Mouse (Mus musculus): ENCODE measurements at regions not wholly inside any gene's neighbourhood (a gene's known extent, or its start where the extent isn't known, plus 50 kb on each side); places are given as distances from the start of the nearest gene placed in this dataset.

DNA sequence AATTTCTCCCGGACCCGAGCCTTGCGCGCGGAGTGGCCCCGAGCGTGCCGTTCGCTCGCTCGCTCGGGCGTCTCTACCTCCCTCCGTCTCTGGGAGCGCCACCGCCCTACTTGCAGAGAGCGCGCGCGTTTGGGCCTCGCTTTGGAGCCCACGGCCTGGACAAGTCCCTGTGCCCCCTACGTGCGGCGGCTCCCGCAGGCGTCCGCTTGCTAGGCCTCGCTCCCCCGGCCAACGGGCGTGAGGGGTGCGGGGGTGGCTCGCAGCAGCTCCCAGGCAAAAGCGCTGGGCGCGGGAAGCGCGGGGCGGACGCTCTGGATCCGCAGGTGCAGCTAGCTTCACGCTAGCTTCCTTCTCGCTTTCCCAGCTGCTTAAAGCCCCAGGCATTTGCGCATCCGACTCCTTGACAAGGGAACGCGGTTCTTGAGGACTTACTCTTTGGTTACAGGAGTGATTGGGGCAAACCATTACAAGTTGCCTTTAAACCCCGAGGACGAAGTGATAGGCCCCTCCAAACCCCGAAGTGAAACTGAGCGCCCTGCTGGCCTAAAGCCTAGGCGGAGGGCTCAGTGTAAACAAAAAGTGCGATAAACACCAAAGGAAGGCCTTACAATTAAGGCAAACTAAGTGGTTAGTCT is 75.6 kb downstream of the Kcnrg start:
- H3K4me3 ChIP-seq (ENCODE audit: low read depth, low read length) = peak overlapping the region; percentile 84
- H3K27me3 ChIP-seq (ENCODE audit: insufficient read depth, low read length) = no peaks in the 10 kb centered on the region
- no peaks in the 10 kb centered on the region for H3K9me3 ChIP-seq (replicated peaks)
- no peak for ATAC-seq (ENCODE audit: extremely low read depth, insufficient number of reproducible peaks, low FRiP score, poor library complexity, severe bottlenecking)
- H3K36me3 ChIP-seq (replicated peaks) = peaks cover 13% of the 10 kb centered on the region
- H3K4me1 ChIP-seq (ENCODE audit: insufficient read depth, low read depth, low read length) = peaks cover 69% of the 10 kb centered on the region
- DNase-seq (ENCODE audit: low spot score) = no peak
- TF ChIP-seq TAL1 (conservative IDR thresholded peaks at IDR 0.05; ENCODE audit: low read depth, low read length) (no peak), CTCF (IDR thresholded peaks at IDR 0.05; ENCODE audit: low read depth, low read length) (no peak), POLR2AphosphoS5 (IDR thresholded peaks at IDR 0.05; ENCODE audit: insufficient replicate concordance, low read depth, low read length) (no peak), GATA1 (IDR thresholded peaks at IDR 0.05; ENCODE audit: borderline replicate concordance, low read length) (no peak), GATA2 (IDR thresholded peaks at IDR 0.05; ENCODE audit: borderline replicate concordance, low read depth, low read length) (no peak)

DNA sequence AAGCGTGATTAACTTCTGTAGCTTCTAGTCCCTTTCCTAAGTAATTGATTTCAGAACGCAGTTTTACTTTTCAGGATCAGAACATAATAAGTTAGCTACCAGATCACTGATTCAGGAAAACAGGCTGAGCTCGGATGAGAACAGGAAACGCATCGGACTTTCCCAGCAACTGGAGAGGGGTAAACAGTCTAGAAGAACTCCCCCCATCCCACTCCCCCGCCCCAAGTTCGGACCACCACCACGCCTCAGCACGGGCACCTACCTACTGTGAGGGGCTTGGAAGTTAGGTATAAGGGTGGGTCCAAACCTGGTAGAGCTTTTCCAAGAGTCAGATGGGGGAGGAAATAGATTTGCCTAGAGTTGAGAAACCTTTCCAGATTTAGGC is 76.1 kb downstream of the Kcnrg start:
- Histone ChIP-seq H3K27me3 (ENCODE audit: insufficient read depth, low read length) (no peaks in the 10 kb centered on the region), H3K4me1 (ENCODE audit: insufficient read depth, low read depth, low read length) (peaks cover 69% of the 10 kb centered on the region), H3K9me3 (replicated peaks) (no peaks in the 10 kb centered on the region), H3K4me3 (ENCODE audit: low read depth, low read length) (peak overlapping the region; percentile 84), H3K36me3 (replicated peaks) (peaks cover 11% of the 10 kb centered on the region)
- TF ChIP-seq CTCF (IDR thresholded peaks at IDR 0.05; ENCODE audit: low read depth, low read length) (no peak), GATA1 (IDR thresholded peaks at IDR 0.05; ENCODE audit: borderline replicate concordance, low read length) (no peak), POLR2AphosphoS5 (IDR thresholded peaks at IDR 0.05; ENCODE audit: insufficient replicate concordance, low read depth, low read length) (no peak), TAL1 (conservative IDR thresholded peaks at IDR 0.05; ENCODE audit: low read depth, low read length) (no peak), GATA2 (IDR thresholded peaks at IDR 0.05; ENCODE audit: borderline replicate concordance, low read depth, low read length) (no peak)
- no peak for ATAC-seq (ENCODE audit: extremely low read depth, insufficient number of reproducible peaks, low FRiP score, poor library complexity, severe bottlenecking)
- DNase-seq (ENCODE audit: low spot score) = no peak

- H3K27me3 ChIP-seq (ENCODE audit: insufficient read depth, low read length) = no peaks in the 10 kb centered on the region
- DNase-seq (ENCODE audit: low spot score) (no peak), ATAC-seq (ENCODE audit: extremely low read depth, insufficient number of reproducible peaks, low FRiP score, poor library complexity, severe bottlenecking) (no peak)
- TF ChIP-seq TAL1 (conservative IDR thresholded peaks at IDR 0.05; ENCODE audit: low read depth, low read length) (no peak), CTCF (IDR thresholded peaks at IDR 0.05; ENCODE audit: low read depth, low read length) (no peak), GATA2 (IDR thresholded peaks at IDR 0.05; ENCODE audit: borderline replicate concordance, low read depth, low read length) (no peak), POLR2AphosphoS5 (IDR thresholded peaks at IDR 0.05; ENCODE audit: insufficient replicate concordance, low read depth, low read length) (no peak), GATA1 (IDR thresholded peaks at IDR 0.05; ENCODE audit: borderline replicate concordance, low read length) (no peak)
- peak overlapping the region; percentile 84 for H3K4me3 ChIP-seq (ENCODE audit: low read depth, low read length)
- peaks cover 72% of the 10 kb centered on the region for H3K4me1 ChIP-seq (ENCODE audit: insufficient read depth, low read depth, low read length)
- H3K36me3 ChIP-seq (replicated peaks) = peaks cover 8% of the 10 kb centered on the region
- H3K9me3 ChIP-seq (replicated peaks) = no peaks in the 10 kb centered on the region
Measured at GRCm38 (mm10) chr14:61683791-61684411, 76.6 kb downstream of the Kcnrg start.

- Histone ChIP-seq H3K4me3 (ENCODE audit: low read depth, low read length) (peak overlapping the region; percentile 84), H3K9me3 (replicated peaks) (peaks cover 3% of the 10 kb centered on the region; the same call in 1 of the 2 replicates), H3K4me1 (ENCODE audit: insufficient read depth, low read depth, low read length) (peaks cover 67% of the 10 kb centered on the region), H3K36me3 (replicated peaks) (peaks cover under 1% of the 10 kb centered on the region), H3K27me3 (ENCODE audit: insufficient read depth, low read length) (no peaks in the 10 kb centered on the region)
- DNase-seq (ENCODE audit: low spot score) = no peak
- no peak for ATAC-seq (ENCODE audit: extremely low read depth, insufficient number of reproducible peaks, low FRiP score, poor library complexity, severe bottlenecking)
- TF ChIP-seq GATA2 (IDR thresholded peaks at IDR 0.05; ENCODE audit: borderline replicate concordance, low read depth, low read length) = no peak
- no peak for TF ChIP-seq GATA1 (IDR thresholded peaks at IDR 0.05; ENCODE audit: borderline replicate concordance, low read length)
- TF ChIP-seq POLR2AphosphoS5 (IDR thresholded peaks at IDR 0.05; ENCODE audit: insufficient replicate concordance, low read depth, low read length) = no peak
- TF ChIP-seq CTCF (IDR thresholded peaks at IDR 0.05; ENCODE audit: low read depth, low read length) = no peak
- TF ChIP-seq TAL1 (conservative IDR thresholded peaks at IDR 0.05; ENCODE audit: low read depth, low read length) = no peak
Measured at GRCm38 (mm10) chr14:61684473-61685230, 77.4 kb downstream of the Kcnrg start.

DNA sequence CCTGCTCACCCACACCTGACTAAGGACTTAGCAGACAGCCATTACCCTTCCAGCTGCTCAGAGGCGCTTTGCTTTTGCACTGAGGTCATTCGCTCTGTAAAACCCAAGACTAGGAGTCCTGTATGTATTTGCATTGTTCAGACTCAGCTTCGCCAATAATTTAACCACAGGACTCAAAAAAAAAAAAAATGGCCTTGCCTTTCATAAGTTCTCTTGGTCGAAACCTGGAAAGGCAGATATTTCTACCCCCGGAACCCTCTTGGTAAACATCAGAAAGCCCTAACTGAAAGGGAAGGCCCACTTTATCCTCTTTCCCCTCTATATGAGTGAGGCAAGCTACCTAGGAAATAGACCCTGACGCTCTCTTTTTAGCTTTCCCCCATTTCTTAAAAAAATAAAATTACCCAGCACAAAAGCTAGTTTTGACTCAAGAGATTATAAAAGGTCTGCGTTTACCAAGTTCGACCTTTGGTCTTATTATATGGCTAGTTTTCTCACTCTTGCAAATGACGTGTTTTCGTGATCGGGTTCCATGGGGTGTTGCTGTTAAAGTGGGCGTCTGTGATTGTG is 78.1 kb downstream of the Kcnrg start:
- no peak for TF ChIP-seq GATA1 (IDR thresholded peaks at IDR 0.05; ENCODE audit: borderline replicate concordance, low read length)
- TF ChIP-seq POLR2AphosphoS5 (IDR thresholded peaks at IDR 0.05; ENCODE audit: insufficient replicate concordance, low read depth, low read length) = no peak
- no peak for TF ChIP-seq GATA2 (IDR thresholded peaks at IDR 0.05; ENCODE audit: borderline replicate concordance, low read depth, low read length)
- TF ChIP-seq CTCF (IDR thresholded peaks at IDR 0.05; ENCODE audit: low read depth, low read length) = no peak
- TF ChIP-seq TAL1 (conservative IDR thresholded peaks at IDR 0.05; ENCODE audit: low read depth, low read length) = no peak
- peaks cover 6% of the 10 kb centered on the region; the same call in 1 of the 2 replicates for H3K9me3 ChIP-seq (replicated peaks)
- DNase-seq (ENCODE audit: low spot score) (no peak), ATAC-seq (ENCODE audit: extremely low read depth, insufficient number of reproducible peaks, low FRiP score, poor library complexity, severe bottlenecking) (no peak)
- H3K36me3 ChIP-seq (replicated peaks) = no peaks in the 10 kb centered on the region
- H3K4me1 ChIP-seq (ENCODE audit: insufficient read depth, low read depth, low read length) = peaks cover 67% of the 10 kb centered on the region
- H3K4me3 ChIP-seq (ENCODE audit: low read depth, low read length) = peak overlapping the region; percentile 84; the same call in 1 of the 2 replicates
- no peaks in the 10 kb centered on the region for H3K27me3 ChIP-seq (ENCODE audit: insufficient read depth, low read length)

Data from G1E (cell line).